9 mouse cellular contexts compared by ENCODE assay signal in genomic region chr6:34154202-34154601, GRCm38 (mm10). TPM values are rescaled to one million over a fixed set of nuclear protein-coding genes. Genes with fewer than 3 reads are reported as not detected.
DNase-seq lines count a peak whose midpoint lies in the region; ATAC-seq and TF ChIP-seq lines count a peak whose summit lies in the region.
"Had no signal": no experiment of that assay in that cellular context is flagged by ENCODE, and none has a peak within 500 bp of the region (broad histone marks: within the 10 kb centered on the region; RNA-seq: fewer than 3 reads in every experiment).

No protein-coding gene starts in this region.

- peaks cover 39% of the 10 kb centered on the region for H3K4me1 ChIP-seq in embryonic facial prominence, embryonic 12.5 days
- H3K4me1 ChIP-seq in hindbrain, postnatal 0 days (ENCODE audit: insufficient read depth, low read length) = peaks cover 10% of the 10 kb centered on the region; the same call in 1 of the 2 replicates

- no peak for ATAC-seq in embryonic facial prominence, embryonic 12.5 days (ENCODE audit: insufficient number of reproducible peaks, insufficient read depth, low FRiP score, low TSS enrichment)
- ATAC-seq in hindbrain, postnatal 0 days = peak; percentile 87
- ATAC-seq: Patski had no signal

- no peak for TF ChIP-seq CTCF in hindbrain, postnatal 0 days (IDR thresholded peaks at IDR 0.05; ENCODE audit: low read depth)

- no peak overlapping the region; the same call in 1 of the 2 replicates for H3K4me2 ChIP-seq in embryonic facial prominence, embryonic 12.5 days (replicated peaks)
- H3K4me2 ChIP-seq in hindbrain, postnatal 0 days (ENCODE audit: low read depth, low read length) = no peak overlapping the region

- no peaks in the 10 kb centered on the region for H3K9me3 ChIP-seq in embryonic facial prominence, embryonic 12.5 days
- no peaks in the 10 kb centered on the region for H3K9me3 ChIP-seq in hindbrain, postnatal 0 days (ENCODE audit: low read length)

- H3K27me3 ChIP-seq in embryonic facial prominence, embryonic 12.5 days = no peaks in the 10 kb centered on the region
- no peaks in the 10 kb centered on the region for H3K27me3 ChIP-seq in hindbrain, postnatal 0 days (ENCODE audit: insufficient read depth, low read length)
- H3K27me3 ChIP-seq: Patski had no signal

- H3K27ac ChIP-seq in embryonic facial prominence, embryonic 12.5 days = peak overlapping the region; percentile 76
- peak overlapping the region; percentile 75 for H3K27ac ChIP-seq in hindbrain, postnatal 0 days

- intact Hi-C loops in left cerebral cortex, postnatal 25 days (cut with DNase I) = loop anchor here (1.0 to 5.0 kb wide), 2 partner anchors 67 to 267 kb away; no protein-coding TSS in a partner anchor
- intact Hi-C loops in heart, postnatal 25 days (cut with DNase I) = no loop called here

- H3K36me3 ChIP-seq in embryonic facial prominence, embryonic 12.5 days = peaks cover 23% of the 10 kb centered on the region
- peaks cover 14% of the 10 kb centered on the region for H3K36me3 ChIP-seq in hindbrain, postnatal 0 days (ENCODE audit: insufficient read depth, low read length)

- H3K4me3 ChIP-seq in embryonic facial prominence, embryonic 12.5 days = no peak overlapping the region
- H3K4me3 ChIP-seq in hindbrain, postnatal 0 days (ENCODE audit: low read length) = no peak overlapping the region

- peak; percentile 25 for DNase-seq in layer of hippocampus, adult 11-12 months (ENCODE audit: low spot score)
- DNase-seq in layer of hippocampus, adult 9-10 months (ENCODE audit: low spot score) = no peak
- peak; percentile 73 for DNase-seq in hindbrain, postnatal 0 days (ENCODE audit: low spot score)
- DNase-seq in left cerebral cortex, postnatal 25 days (ENCODE audit: low spot score in 2 of 2) = peak; percentile 39 to 94
- DNase-seq in right cerebral cortex, postnatal 25 days = peak; percentile 47
- DNase-seq in cerebellum, adult 9-11 months = no peak
- no peak for DNase-seq in heart, postnatal 25 days (ENCODE audit: low spot score)

- no peak overlapping the region for H3K9ac ChIP-seq in embryonic facial prominence, embryonic 12.5 days
- no peak overlapping the region for H3K9ac ChIP-seq in hindbrain, postnatal 0 days (replicated peaks; ENCODE audit: low read length)

- WGBS in embryonic facial prominence, embryonic 12.5 days = 40% methylated on average over 3 of the region's 3 CpGs
- 37% methylated on average over 3 of the region's 3 CpGs for WGBS in hindbrain, postnatal 0 days

RNA-seq across cellular contexts. Expression of gene Slc35b4, which starts 22.7 kb away (rescaled TPM):
- polyA plus RNA-seq in embryonic facial prominence, embryonic 12.5 days (2016; fragmentation: Nextera tagmentation; extraction: Ambion mirVana) = 48.3 and 50.5 TPM in 2 replicates
- 30.4 TPM in 2 replicates for total RNA-seq in hindbrain, postnatal 0 days (2014; rRNA removed)
- polyA plus RNA-seq in hindbrain, postnatal 0 days (2015; fragmentation: Nextera tagmentation; extraction: Ambion mirVana) = 26.0 and 28.7 TPM in 2 replicates
- 10 to 100 TPM; 54.7 to 64.1 TPM for total RNA-seq in left cerebral cortex, postnatal 25 days (2021)
- total RNA-seq in heart, postnatal 25 days (2021) = 1 to 10 TPM; 8.7 to 9.8 TPM

Comparison
In these comparisons a context has a peak if more than half of its experiments do, and no peak if none do; other contexts are left out.
1. DNase-seq: peak in layer of hippocampus, adult 11-12 months (single experiment), hindbrain, postnatal 0 days (single experiment), left cerebral cortex, postnatal 25 days (2 of 2) and right cerebral cortex, postnatal 25 days (single experiment); none in layer of hippocampus, adult 9-10 months (single experiment), cerebellum, adult 9-11 months (single experiment) and heart, postnatal 25 days (single experiment).